Mouse (Mus musculus): ENCODE measurements around the gene Pars2. TPM values are rescaled to one million over a fixed set of nuclear protein-coding genes. Genes with fewer than 3 reads are reported as not detected.

Pars2 gene
- total RNA-seq, 4 experiments from 2014 or later, result 5.1 to 9.5 (median 8.5) TPM

DNA sequence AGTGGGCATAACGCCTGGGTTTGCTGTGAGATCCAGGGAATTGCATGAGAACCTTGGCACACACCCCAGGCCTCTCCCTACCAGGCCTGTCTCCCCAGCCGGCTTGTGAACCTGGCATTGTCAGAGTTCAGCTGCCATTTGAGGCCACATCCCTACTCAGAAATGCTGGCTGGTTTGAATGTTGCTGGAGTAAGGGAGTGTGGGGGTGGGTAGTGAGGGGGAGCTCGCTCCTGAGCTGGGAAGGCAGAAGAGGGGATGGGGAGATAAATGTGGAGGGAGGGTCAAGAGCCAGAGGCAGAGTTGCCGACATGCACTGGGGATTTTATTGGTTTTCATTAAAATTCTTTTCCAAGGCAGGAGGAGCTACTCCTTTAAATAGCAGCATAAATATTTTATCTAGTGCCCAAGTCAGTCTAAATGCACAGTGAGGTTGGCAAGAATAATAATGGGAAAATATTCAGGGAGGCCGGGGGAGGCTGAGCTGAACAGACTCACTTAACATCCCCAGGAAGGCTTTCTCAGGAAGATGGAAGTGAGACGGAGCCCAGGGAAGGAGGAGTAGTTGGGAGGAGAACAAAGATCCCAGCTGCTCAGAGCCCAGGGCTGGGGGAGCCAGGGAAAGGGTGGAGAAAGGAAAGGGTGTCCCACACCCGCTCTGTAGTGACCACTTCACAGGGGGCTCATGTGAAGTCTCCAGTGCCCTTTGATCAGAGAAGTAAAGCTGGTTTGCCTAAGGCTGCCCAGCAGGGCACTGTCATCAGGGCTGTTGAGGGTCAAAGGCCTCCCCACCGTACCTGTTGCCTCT, 17.4 kb upstream of the Pars2 start:
- no peak for DNase-seq (ENCODE audit: low spot score in 2 of 2)

DNA sequence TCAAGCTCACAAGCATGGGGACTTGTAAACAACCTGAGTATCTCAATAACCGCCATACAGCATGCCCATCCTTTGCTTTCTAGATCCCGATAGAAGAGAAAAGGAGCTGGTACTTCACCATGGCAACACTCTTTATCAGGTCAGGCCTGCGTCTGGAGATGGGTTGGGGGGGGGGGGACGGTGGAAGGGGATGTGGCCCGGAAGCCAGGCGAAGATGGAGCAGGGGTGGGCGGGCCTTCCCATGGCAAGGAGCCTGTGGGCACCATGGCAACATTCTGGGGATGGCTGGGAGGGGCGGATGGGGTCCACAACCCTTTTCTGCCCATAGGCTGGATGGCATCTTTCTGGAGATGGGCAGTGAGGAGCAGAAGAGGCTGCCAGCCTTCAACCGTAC, 16.8 kb upstream of the Pars2 start:
- DNase-seq (ENCODE audit: low spot score in 2 of 2), result no peak

DNA sequence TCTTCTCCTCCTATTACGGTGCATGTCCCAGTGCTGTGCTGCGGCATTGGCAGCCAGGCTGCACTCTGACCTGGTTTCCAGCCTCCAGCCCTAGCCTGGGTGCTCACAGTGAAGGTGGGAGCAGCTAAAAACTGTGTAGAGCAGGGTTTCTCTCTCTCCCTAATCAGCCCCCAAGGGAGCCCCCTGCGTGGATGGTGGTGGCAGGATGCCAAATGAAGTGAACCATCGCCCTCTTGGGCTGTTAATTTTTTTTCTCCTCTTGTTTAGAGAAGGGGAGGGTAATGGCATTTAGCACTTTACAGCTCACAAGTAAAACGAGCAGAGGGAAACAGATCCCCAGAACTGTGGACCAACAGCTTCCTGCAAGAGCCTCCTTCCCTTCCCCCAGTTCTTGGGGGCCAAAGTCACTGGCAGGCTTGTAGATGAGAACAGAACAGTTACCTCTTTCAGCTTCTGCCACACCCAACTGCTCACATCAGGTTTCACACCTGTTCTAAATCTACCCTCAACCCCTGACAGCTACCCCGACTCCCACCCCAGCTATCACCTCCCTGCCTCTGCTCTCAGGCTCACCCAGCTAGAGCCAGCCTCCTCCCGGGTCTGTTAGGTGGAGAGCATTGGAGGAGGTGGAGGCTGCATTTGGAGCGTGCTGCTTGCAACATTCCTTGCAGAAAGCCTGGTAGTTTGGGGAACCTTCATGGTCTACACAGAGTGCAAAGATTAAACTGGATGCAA, 7.2 kb upstream of the Pars2 start:
- DNase-seq (ENCODE audit: low spot score in 2 of 2), result no peak

DNA sequence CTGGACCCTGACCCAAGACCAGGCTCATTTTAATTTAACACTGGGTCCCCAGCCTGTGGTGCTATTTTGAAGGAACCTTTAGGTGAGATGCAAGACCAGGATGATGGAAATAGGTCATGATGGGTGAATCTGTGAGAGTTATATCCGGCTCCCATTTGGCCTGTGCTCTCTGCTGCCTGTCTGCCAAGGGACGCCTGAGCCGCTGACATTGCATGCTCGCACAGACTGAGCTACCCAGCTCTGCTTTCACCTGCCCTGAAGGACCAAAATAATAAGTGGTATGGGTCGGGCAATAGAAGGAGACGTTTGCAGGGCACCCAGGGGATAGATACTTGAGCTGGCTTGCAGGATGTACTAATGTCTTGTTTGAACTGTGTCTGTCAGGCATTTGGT, 6.7 kb upstream of the Pars2 start:
- no peak for DNase-seq (ENCODE audit: low spot score in 2 of 2)

DNA sequence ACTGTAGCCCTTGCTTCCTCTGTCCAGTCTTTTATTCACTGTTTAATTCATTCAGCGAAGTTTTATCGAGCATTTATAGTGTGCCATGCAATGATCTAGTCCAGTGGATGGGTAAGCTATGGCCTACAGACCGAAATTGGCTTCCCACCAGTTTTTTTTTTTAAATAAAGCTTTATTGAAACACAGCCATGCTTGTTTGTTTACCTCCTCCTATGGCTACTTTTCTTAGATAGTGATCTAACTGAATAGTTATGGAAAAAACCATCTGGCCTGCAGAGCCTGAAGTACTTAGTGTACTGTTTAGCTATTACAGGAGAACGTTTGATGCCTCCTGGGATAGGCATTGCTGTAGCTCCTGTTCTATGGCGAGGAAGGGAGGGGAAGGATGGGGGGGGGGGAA, 5.1 kb upstream of the Pars2 start:
- no peak for DNase-seq (ENCODE audit: low spot score in 2 of 2)

DNA sequence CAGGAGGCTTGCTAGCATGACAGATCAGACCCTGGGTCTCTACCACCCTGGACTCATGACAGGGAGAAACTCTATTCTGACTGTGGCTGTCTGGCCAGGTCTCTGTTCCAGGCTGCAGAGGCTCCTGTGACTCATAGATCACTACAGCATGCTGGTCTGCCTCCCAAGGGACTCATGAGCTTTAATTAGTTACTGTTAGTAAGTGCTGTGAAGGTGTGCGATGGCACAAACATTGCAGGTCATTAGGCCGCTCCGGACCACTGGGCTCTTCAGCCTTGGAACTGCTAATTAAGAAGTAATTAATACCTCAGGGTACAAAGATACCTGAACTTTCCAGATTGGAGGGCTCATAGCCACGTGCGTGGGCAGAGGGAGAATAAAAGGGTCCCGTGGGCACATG, 3.7 kb upstream of the Pars2 start:
- DNase-seq (ENCODE audit: low spot score in 2 of 2), result no peak

DNA sequence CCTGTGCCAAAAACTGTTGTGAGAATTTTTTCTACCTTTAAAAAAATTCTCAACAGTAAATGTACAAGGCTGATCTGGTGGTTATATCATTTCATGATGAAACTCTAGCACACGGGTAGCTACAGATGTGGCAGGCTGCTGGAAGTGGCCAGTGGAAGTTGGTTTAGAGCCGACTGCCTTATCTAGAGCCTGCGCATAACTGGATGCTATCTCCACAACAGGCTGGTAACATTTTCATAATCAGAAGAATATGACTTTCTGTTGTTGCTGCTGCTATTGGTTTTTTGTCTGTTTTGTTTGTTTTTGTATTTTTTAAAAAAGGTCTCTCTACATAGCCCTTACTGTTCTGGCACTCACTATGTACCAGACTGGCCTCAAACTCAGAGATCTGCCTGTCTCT, 1.7 kb downstream of the Pars2 start:
- DNase-seq (ENCODE audit: low spot score in 2 of 2), result no peak

DNA sequence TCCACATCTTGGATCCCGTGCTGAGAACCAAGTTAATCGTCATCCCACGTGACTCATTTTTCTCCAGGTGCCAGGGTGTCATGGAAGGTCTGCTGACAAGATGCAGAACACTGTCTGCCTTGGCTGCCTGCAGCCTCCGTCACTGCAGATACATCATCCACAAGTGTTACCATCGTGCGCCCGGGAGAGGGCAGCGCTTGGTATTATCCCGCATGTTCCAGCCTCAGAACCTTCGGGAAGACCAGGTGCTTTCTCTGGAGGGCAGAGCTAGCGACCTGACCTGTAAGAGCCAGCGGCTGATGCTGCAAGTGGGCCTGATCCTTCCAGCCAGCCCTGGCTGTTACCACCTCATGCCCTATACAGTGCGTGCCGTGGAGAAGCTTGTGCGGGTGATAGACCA, 2.2 kb downstream of the Pars2 start:
- no peak for DNase-seq (ENCODE audit: low spot score in 2 of 2)

DNA sequence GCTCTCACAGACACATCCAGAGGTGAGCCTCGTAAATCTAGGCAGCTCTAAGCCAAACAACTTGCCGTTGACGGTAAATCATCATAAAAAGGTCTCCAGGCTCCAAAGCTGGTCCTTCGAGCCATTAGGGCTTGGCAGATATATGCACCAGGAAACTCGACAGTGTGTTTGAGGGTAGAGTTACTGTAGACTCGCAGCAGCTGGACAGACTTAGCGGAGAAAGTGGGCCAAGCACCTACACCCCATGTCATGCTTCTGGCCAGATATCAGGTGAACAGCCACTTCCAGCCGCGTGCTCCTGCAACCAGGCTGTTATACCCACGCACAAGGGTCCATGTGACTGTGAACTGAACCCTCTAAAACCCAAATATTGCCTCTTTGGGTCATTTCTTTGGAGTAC, 4.8 kb downstream of the Pars2 start:
- DNase-seq (ENCODE audit: low spot score in 2 of 2), result no peak

DNA sequence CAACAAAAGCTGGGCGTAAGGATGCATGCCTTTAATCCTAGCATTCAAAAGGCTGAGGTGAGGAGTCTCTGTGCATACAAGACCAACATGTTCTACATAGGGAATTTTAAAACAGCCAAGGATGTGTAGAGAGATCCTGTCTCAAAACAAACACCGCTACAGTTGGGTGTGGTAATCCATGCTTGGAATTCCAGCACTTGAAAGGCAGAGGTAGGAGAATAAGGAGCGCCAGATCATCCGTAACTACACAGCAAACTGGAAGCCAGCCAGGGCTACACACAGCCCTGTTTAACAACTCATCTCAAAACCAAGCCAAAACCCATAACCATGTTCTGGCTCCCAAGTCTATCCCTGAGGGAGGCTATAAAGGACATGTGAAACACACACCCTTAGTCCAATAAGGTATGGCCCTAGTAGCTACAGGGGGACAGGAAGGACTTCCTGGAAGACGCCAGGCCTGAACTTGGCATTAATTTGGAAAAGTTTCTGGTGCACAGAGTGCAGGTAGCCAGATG, 13.1 kb downstream of the Pars2 start:
- DNase-seq (ENCODE audit: low spot score in 2 of 2), result no peak

DNA sequence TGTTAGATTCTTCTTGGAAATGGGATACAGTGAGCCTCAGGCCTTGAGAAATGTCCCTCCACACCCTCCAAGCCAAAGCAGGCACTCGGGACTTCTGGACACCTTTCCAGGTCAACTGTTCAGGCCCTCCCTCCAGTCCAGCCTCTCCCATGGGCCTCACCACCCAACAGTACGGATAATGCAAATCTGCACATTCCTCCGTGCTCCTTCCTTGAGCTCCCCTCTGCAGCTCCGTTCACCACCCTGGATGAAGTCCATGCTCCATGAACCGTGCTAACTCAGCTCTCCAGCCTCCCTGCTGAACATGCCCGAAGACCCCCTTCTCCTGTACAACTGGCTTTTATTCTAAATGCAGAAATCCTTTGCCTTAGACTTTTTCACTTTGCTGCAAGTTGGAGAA, 13.8 kb downstream of the Pars2 start:
- DNase-seq (ENCODE audit: low spot score in 2 of 2), result no peak

DNA sequence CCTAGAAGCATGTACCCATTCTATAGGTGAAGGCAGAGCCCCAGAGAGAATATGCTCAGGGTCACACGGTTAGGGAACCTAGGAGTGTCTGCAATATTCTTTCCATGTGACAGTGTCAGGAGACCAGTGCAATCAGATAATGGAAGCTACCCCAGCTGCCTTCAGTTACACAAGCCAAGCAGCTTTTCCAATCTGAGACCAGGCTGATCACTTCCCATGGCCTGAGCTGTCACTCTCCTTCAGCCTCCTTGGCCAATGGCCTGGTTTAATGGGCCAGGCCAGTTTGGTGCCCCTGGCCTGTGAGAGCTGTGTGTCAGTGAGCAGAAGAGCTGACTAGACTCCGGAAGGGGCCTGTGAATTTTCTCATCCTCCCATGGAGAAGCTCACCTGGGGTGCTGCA, 14.4 kb downstream of the Pars2 start:
- no peak for DNase-seq (ENCODE audit: low spot score in 2 of 2)

DNA sequence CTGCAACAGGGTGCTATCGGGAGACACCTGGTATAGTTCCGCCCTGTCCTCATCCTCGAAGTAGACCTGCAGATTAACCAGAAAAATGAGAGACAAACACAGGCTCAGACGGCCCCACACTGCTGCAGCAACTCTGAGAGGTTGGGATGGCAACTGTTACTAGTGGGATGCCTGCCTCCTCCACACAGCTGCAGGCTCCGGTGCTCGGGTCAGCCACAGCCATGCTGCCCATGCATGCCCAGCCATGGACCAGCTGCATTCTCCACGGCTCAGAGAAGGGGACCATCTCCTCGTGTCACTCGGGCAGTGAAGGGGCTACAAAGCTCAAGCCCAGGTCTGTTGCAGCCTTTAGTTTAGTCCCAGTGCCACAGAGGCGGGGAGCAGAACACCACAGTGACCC, 14.8 kb downstream of the Pars2 start:
- DNase-seq (ENCODE audit: low spot score in 2 of 2), result no peak

DNA sequence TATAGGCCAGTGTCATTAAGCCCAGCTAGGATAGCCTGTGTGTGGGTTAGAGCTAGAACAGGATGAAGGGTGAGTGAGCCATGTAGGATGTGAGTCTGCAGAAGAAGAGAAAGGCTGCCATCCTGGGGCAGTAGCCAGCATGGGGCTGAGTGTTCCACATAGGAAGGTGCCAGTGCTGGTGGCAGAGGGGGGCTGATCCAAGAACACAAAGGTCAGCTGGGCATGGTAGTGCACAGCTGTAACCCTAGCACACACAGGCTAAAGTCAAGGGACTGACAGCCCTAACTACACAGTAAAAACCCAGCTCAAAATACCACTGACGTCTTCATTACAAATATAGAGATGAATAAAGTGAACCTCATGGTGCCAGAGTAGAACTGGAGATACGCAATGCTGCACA, 15.7 kb downstream of the Pars2 start:
- no peak for DNase-seq (ENCODE audit: low spot score in 2 of 2)

DNA sequence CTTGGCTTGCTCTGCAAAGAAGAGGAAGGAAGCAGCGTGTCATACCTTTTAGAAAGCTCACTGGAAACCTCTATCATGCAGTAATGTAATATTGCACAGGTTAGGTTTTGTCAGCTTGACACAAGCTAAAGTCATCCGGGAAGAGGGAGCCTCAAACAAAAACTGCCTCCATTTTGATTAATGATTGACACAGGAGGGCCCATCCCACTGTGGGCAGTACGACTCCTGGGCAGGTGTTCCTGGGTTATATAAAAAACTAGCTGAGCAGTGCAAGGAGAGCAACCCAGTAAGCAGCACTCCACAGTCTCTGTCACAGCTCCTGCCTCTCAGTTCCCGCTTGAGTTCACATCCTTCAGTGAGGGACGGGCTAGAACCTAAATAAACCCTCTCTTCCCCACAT, 25.9 kb downstream of the Pars2 start:
- DNase-seq (ENCODE audit: low spot score in 2 of 2), result no peak

DNA sequence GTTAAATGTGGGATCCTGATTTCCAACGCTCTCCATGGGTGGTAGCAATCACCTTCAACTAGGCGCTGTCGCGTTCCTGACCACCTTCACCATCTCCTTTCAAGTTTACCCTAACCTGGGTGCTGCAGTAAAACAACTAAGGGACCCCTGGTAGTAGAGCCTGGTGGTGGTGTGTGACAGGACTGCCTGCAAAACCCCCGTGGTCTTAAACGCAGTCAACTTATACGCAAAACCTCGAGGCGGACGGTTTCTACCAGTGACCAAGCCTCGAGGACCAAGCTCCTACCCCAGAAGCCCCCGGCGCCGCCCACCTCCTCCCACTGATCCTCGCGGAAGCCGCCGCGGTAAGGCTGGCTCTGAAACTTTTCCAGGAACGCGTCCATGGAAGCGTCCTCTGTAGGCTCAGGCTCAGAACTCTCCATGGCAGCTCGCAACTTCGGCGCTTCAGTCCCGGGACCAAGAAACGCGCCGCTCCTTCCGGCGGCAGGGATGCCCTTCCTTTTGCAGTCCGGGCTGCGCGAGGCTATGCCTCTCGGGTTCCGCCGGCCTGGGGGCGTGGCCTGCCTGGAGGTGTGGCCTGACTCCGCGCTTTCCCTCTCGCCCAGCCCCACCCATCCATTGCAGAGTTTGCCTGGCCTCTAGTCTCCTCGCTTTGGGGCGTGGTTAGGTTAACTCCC, 27.7 kb downstream of the Pars2 start, which contains the start of gene Ttc4:
Gene Ttc4 (minus strand): TSS at position 503 of the 677 bp plus-strand sequence.
- DNase-seq (ENCODE audit: low spot score in 2 of 2), result peak; percentile 68 to 83

DNA sequence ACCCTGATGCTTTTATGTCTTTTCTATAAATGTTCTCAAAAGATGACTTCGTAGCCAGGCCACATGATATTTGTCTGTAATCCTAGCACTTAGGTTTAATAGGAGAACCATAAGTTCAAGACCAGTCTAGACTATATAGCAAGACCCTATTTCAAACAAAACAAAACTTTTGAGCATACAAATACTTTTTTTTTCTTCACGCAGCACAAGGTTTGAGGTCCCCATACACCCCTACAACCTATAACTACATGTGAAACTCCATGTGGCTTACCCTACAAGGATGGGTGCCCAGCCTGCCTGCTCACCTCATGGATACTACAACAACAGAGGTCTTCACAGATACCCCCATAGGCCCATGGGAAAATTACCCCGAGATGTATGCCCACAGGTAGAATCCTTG, 28.3 kb downstream of the Pars2 start:
- DNase-seq (ENCODE audit: low spot score in 2 of 2), result no peak

DNA sequence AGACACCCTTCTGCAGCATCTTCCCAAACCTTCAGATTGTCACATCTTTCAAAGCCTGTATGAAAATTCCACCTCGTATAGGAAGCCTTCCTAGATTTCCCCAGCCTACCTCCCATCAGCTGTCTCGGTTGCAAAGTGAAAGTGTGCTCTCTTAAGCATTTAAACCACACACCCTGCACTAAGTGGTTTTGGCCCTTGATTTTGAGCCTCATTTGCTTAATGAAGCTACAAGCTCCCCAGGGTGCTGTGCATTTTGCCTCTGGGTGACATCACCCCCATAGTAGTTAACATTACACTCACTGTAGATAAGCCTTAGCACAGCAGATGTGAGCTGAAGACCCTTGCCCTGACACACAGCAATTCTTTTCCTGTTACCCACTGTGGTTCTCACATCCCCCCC, 30.1 kb downstream of the Pars2 start:
- DNase-seq (ENCODE audit: low spot score in 2 of 2), result no peak

DNA sequence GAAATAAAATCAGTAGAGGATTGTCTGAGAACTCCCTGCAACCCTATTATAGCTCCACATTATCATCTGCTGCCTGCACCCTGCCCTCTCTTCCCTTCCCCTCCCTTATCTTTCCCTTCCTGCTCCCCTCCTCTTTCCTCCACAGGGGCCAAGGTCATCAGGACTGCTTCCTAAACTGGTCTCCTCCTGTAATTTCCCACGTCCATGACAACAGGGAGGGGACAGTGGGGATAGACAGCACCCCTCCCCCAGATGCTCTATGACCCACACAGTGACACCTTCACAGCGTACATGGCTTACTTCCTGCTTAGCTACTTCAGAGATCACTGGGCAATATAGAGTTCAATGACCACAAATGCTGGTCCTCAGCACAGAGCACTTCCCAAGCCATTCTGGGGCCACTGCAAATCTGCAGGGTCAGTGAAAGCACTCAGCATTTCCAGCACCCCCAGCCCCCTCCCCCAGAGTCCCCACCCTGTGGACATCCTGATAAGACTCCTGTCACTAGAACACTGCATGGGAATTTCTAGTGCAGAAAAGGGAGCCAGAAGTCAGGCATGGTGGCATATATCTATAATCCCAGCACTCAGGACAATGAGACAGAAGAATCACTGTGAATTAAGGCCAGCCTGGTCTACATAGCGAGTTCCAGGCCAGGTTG, 37.9 kb downstream of the Pars2 start:
- no peak for DNase-seq (ENCODE audit: low spot score in 2 of 2)

DNA sequence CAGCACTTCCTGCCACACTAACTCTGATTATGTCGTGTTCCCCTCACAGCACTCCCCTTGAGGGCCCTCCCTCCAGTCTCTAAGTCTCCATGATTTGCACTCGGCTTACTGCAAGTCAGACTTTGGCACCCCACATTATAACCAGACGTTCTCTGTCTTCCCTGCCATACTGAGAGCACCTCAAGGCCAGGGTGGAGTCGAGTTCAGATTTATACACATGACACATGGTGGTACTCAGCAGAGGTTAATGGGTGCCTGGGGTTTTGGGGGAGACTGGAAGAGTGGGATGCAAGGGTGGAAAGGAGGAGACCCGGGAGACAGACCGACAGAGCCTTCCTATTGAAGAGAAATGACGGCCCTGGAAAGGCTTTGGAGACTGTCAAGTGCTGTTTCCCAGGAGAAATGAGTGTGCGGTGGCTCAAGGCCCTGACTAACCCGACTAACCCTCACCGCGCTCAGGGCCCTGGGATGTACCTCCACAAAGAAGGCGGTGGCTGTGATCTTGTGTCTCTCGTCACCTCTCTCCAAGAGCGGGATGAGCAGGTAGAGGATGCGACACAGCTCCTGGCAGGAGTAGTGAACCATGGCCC, 43.1 kb downstream of the Pars2 start:
- no peak for DNase-seq (ENCODE audit: low spot score in 2 of 2)

DNA sequence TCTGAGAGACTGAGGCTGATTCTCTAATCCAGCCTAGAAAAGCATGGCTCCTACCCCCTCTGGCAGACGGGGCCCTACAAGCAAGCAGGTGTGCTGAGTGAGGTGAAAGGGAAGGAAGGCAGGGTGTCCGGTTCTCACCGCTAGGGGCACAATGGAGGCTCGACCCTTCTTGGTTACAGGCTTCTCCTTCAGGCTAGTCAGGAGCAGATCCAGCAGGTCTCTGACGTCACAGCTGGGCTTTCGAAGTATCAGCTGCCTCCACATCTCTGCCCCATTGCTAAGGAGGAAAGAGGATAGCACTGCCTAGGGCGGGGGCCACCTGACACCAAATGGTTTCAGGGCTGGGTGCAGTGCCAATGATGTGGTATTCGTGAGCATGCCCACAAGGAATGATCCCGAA, 49.1 kb downstream of the Pars2 start:
- DNase-seq (ENCODE audit: low spot score in 2 of 2), result peak in 1 of 2 experiments; percentile 30

Measured in layer of hippocampus, adult 8-10 months (tissue).